Mouse (Mus musculus) C2C12 (cell line): Measurements from ENCODE around the gene Krcc1.

Experiments used
- CTCF ChIP-seq: IDR thresholded peaks from one replicate; pipeline ENCODE4 v1.5.1; 2011; ENCODE audit not compliant: control insufficient read depth, insufficient read depth, insufficient read length
- FOSL1 ChIP-seq: IDR thresholded peaks from one replicate; pipeline ENCODE4 v1.8.0; 2011; ENCODE audit warnings: mild to moderate bottlenecking, low read length; ENCODE audit not compliant: poor library complexity, insufficient read depth, severe bottlenecking
- MAX ChIP-seq: IDR thresholded peaks from one replicate; pipeline ENCODE4 v1.6.1; 2011; ENCODE audit warnings: mild to moderate bottlenecking, control low read depth
- MYOD1 ChIP-seq: IDR thresholded peaks from one replicate; pipeline ENCODE4 v1.6.1; 2011; ENCODE audit warnings: low read depth; ENCODE audit not compliant: control insufficient read depth, insufficient read length
- USF1 ChIP-seq: IDR thresholded peaks from one replicate; pipeline ENCODE4 v1.6.1; 2011; ENCODE audit warnings: low read depth, mild to moderate bottlenecking, control low read depth, moderate library complexity

DNA sequence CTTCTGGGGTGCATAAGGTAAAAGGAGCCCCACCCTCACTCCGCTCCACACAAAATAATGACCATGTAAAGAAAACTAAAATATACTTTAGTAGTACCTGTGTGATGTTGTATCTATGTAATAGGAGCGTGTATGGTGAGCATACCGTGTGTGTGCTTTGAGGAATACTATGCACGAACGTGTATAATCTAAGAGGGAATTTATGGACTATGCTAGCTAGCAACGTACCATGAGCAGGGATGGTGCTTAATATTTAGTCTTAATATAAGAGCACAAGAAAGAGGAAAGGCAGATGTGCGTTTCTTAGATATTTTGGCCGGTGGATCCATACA is 454 bp upstream of the Krcc1 start:
- no peak for TF ChIP-seq MAX
- TF ChIP-seq CTCF: no peak
- TF ChIP-seq USF1: no peak
- TF ChIP-seq MYOD1: no peak
- no peak for TF ChIP-seq FOSL1
